Mouse (Mus musculus) neural tube, embryonic 14.5 days (tissue): ENCODE results near the gene Lats1. TPM values are rescaled to one million over a fixed set of nuclear protein-coding genes. Genes with fewer than 3 reads are reported as not detected.
A peak's percentile ranks its signal among the peaks of the same experiment; 100 is the strongest.

Experiments
- ATAC-seq: fragments of 200-750 bp; cut with Nextera tagmentation; 2 replicates; pipeline ENCODE4 v1.8.0; 2017; ENCODE audit warnings: low read depth, mild to moderate bottlenecking, moderate TSS enrichment, moderate library complexity
- H3K27ac ChIP-seq: fragments of 300-500 bp; sonication (generic); 2 replicates; pipeline ENCODE4 v1.5.1; 2014; ENCODE audit warnings: low read depth, mild to moderate bottlenecking, control low read depth, low read length, moderate library complexity, mixed read lengths
- H3K27me3 ChIP-seq: fragments of 300-500 bp; sonication (generic); 2 replicates; pipeline ENCODE4 v1.6.1; 2014; ENCODE audit warnings: low read length; ENCODE audit not compliant: control insufficient read depth, insufficient read depth
- H3K36me3 ChIP-seq: fragments of 300-500 bp; sonication (generic); 2 replicates; pipeline ENCODE4 v1.6.1; 2014; ENCODE audit warnings: low read length, mixed read lengths; ENCODE audit not compliant: control insufficient read depth, insufficient read depth
- H3K4me1 ChIP-seq: fragments of 300-500 bp; sonication (generic); 2 replicates; pipeline ENCODE4 v1.6.1; 2014; ENCODE audit warnings: low read length; ENCODE audit not compliant: control insufficient read depth, insufficient read depth
- H3K4me2 ChIP-seq: fragments of 300-500 bp; sonication (generic); 2 replicates; pipeline ENCODE4 v1.6.1; 2014; ENCODE audit warnings: mild to moderate bottlenecking, low read depth, low read length, control low read depth
- H3K4me3 ChIP-seq: fragments of 300-500 bp; sonication (generic); 2 replicates; pipeline ENCODE4 v1.5.1; 2014; ENCODE audit warnings: low read depth, low read length, control low read depth, mixed read lengths
- H3K9ac ChIP-seq: fragments of 300-500 bp; sonication (generic); replicated peaks from 2 replicates; pipeline ENCODE4 v1.6.1; 2014; ENCODE audit warnings: low read depth, mild to moderate bottlenecking, control low read depth, low read length, mixed read lengths
- H3K9me3 ChIP-seq: fragments of 300-500 bp; sonication (generic); 2 replicates; pipeline ENCODE4 v1.6.1; 2016; ENCODE audit warnings: low read length; ENCODE audit not compliant: control insufficient read depth
- WGBS: fragments of 180-500 bp; shearing (Covaris S2); extraction: QIAGEN DNeasy Blood & Tissue Kit; methylation state at CpG from one replicate; pipeline ENCODE4 v1.1.7; 2014; 5-methylcytosine and 5-hydroxymethylcytosine counted together
- polyA plus RNA-seq: library from polyadenylated mRNA; unstranded; fragments of >200 nt; fragmentation: Nextera tagmentation; extraction: Ambion mirVana; gene quantifications from 2 replicates; pipeline ENCODE4 v1.2.1, GENCODE M21; 2014

The Lats1 gene
- polyA plus RNA-seq: 17.5 and 19.5 TPM in 2 replicates

DNA sequence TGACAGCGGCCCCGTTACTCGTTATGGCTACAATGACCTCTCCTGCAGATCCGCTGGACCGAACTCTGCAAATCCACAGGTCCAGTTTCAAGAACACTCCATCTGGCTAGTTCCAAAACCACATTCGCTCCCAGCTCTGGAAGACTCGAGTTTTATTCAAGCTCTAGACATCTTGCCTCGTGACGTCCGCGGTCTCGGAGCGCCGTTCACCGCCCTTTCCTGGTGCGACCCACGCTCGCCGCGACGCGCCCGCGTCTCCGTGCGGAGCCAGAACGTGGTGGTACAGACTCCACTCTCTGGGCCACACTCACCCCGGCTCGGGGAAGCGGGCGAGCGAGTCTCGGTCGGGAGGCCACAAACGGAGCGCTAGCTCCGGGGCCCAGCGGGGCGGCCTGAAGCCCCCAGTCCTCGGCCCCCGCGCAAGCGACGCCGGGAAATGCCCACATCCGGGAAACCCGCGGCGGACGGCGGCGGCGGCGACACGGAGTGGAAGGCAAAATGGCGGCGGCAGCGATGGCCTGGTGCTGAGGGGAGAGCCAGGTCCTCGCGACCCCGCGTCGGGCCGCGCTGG lies at the start of gene Lats1, which contains the start of gene Pcmt1:
Gene Lats1, plus strand, starts transcription at position 484 of the 571 bp plus-strand sequence.
Gene Pcmt1, minus strand, starts transcription at position 406 of the 571 bp plus-strand sequence.
- ATAC-seq: peak; percentile 92
- H3K4me3 ChIP-seq: peak within 1 kb of the TSS; percentile 96
- under 1% methylated on average over 59 of the region's 65 CpGs for WGBS
- peaks cover 11% of the 10 kb centered on the region for H3K36me3 ChIP-seq
- no peaks in the 10 kb centered on the region for H3K9me3 ChIP-seq
- peak within 1 kb of the TSS; percentile 99 for H3K9ac ChIP-seq
- peaks cover 28% of the 10 kb centered on the region for H3K4me1 ChIP-seq
- peak within 1 kb of the TSS; percentile 91 for H3K4me2 ChIP-seq
- no peaks in the 10 kb centered on the region; the same call in 1 of the 2 replicates for H3K27me3 ChIP-seq
- H3K27ac ChIP-seq: peak within 1 kb of the TSS; percentile 95

DNA sequence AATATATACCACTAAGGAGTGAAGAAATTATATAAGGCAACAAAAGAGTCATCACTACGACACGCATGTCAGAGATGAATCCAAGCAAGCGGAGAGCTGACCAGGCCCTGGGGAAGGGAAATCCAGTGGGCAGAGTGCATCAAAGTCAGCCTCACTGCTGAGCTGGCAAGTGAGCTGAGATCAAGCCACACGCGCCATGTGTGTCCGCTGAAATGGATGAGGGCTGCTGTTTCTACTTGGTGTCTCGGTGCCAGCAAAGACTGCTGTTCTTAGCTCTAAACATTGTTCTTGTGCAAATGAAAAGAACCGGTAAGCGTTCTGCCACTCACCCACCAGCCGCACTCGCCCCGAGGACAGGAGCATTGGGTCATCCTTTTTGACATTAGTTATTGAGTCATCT lies 40.6 kb upstream of the Lats1 start:
- Histone ChIP-seq H3K27ac (no peak overlapping the region), H3K9ac (no peak overlapping the region), H3K27me3 (no peaks in the 10 kb centered on the region), H3K4me3 (no peak overlapping the region), H3K36me3 (peaks cover 44% of the 10 kb centered on the region), H3K4me1 (no peaks in the 10 kb centered on the region), H3K4me2 (no peak overlapping the region), H3K9me3 (no peaks in the 10 kb centered on the region)
- ATAC-seq: no peak
- 97% methylated on average over 12 of the region's 12 CpGs for WGBS

DNA sequence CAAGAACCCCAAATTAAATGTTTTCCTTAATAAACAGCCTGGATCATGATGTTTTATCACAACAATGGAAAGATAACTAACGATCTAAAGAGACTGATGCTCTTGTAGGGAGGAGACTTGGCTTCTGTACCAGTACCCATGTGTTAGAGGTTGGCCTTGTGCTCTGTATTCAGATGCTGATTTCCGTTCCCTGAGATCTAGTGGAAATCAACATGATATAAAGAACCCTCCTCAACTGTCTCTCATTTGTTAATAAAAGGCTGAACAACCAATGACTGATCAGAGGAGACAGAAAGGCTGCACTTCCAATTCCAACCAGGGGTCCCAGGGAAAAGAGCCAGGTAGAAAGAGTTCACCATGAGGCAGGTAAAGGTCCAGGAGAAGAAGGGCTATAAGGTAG lies 35.1 kb upstream of the Lats1 start:
- WGBS: 87% methylated on average over 2 of the region's 2 CpGs
- no peak overlapping the region for H3K4me2 ChIP-seq
- no peak overlapping the region for H3K27ac ChIP-seq
- H3K36me3 ChIP-seq: peaks cover 40% of the 10 kb centered on the region
- no peaks in the 10 kb centered on the region for H3K9me3 ChIP-seq
- no peaks in the 10 kb centered on the region for H3K4me1 ChIP-seq
- no peak overlapping the region for H3K9ac ChIP-seq
- ATAC-seq: no peak
- no peak overlapping the region for H3K4me3 ChIP-seq
- H3K27me3 ChIP-seq: no peaks in the 10 kb centered on the region

DNA sequence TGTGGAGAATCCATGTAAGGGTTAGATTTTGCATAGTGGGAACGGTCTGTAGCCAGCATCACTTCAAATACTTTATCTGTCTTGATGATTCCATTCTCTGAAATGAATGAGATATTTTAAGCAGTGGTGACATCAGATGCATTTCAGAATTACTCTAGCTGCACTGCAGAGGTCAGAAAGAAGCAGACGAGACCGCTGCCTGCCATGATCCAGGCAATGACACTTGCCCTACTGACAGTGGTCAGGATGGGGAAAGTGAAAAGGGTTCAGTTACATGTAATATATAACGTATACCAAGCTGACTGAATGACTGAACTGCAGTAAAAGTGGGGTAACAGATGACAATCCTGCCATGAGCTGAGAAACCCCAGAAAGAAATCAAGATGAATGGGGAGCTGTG lies 32.0 kb upstream of the Lats1 start:
- H3K4me1 ChIP-seq: no peaks in the 10 kb centered on the region
- H3K27ac ChIP-seq: no peak overlapping the region
- WGBS: 94% methylated on average over 4 of the region's 4 CpGs
- no peak for ATAC-seq
- no peak overlapping the region for H3K4me2 ChIP-seq
- H3K27me3 ChIP-seq: no peaks in the 10 kb centered on the region
- H3K9me3 ChIP-seq: no peaks in the 10 kb centered on the region
- no peak overlapping the region for H3K4me3 ChIP-seq
- no peak overlapping the region for H3K9ac ChIP-seq
- H3K36me3 ChIP-seq: peaks cover 33% of the 10 kb centered on the region

DNA sequence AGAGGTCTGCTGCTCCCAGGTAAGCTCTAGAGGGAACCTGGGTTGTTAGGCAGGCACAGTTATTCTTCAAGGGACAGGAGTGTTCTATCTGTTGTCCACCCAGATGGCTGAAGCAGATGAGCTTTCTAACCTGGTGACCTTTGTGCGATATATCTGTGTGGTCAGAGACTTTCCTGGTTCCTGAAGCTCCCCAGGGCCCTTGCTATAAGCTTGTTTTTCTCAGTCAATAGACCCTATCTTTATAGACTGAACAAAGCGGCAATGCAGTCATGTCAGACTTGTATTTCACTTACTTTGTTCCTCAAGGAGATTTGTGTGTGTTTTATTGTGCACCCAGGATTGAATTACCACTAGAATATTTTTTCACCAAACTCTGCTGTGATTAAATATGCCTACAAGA lies 30.0 kb upstream of the Lats1 start:
- ATAC-seq: no peak
- Histone ChIP-seq H3K36me3 (peaks cover 25% of the 10 kb centered on the region), H3K4me1 (no peaks in the 10 kb centered on the region), H3K9ac (no peak overlapping the region), H3K27me3 (no peaks in the 10 kb centered on the region), H3K27ac (no peak overlapping the region), H3K9me3 (no peaks in the 10 kb centered on the region), H3K4me2 (no peak overlapping the region), H3K4me3 (no peak overlapping the region)
- WGBS: 91% methylated on average over 2 of the region's 2 CpGs

DNA sequence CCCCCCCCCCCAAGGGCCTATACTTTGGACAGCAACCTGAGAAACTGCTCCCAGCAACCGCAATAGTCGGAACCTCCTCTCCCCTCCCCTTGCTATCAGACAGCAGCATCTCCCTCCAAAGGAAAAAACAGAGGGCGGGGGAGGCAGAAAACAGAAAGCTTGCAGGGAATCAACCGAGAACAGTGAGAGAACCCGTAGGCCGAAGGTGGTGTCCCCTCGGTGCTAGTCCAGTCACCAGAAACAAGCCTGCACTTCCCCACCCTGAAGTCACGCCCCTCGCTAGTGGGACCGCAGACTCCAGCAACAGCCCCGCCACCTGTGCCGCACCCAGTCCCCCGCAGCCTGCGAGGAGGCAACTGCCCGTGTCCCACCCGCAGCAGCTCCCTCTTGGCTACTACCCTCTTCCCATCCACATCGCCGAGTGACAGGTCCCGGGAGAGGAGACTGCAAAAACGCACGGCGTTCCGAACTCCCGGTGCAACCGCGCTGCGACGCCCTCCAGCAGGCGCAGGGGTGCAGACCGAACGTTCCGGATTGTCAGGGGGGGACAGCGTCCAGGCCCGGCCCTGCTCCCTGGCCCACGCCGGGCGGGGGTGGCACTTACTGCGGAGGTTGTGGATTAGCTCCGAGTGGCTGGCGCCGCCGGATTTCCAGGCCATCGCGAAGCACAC lies 18.4 kb upstream of the Lats1 start:
- Histone ChIP-seq H3K4me3 (peak overlapping the region; percentile 94), H3K27ac (peak overlapping the region; percentile 92), H3K9me3 (no peaks in the 10 kb centered on the region), H3K27me3 (no peaks in the 10 kb centered on the region), H3K9ac (peak overlapping the region; percentile 84), H3K36me3 (no peaks in the 10 kb centered on the region), H3K4me1 (peaks cover 10% of the 10 kb centered on the region; the same call in 1 of the 2 replicates), H3K4me2 (peak overlapping the region; percentile 88)
- WGBS: under 1% methylated on average over 44 of the region's 44 CpGs
- peak; percentile 81 for ATAC-seq

DNA sequence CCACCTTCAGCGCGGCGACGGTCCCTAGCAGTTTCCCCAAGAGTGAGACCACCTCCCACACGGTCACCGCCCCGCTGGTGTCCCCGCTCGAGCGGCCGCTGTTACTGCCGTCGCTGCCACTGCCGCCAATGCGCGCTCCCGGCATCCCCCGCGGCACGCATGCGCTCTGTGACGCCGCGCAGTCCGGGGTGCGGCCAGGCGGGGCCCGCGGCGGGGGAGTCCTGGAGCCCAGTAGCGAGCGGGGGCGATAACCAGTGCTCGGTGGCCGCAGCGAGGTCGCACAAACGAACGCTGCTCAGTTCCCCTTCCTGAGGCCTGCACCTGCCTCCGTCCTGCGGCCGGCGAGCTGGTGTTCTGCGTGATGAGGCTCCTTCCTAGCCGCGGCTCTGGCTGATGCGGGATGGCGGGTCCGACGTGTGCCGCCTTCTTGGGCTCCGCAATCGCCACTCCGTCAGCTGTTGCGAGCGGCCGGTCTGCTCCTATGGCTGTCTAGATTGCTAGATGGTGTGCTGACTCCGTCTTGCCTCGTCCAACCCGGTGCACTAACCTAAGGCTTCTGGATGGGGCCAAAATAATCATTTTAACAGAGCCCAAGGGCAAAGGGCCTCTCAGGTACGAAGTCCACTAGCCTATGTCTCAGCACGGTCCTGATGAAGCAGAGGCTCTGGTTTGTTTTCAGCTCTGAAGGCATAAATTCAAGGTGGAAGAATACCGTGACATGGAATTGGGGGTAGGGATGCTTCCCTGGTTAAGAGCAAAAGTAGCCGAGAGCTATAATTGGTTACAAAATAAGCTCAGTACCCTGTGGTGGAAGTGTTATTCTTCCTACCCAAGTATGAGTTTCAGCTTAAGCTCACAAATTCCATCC lies 17.6 kb upstream of the Lats1 start:
- peak overlapping the region; percentile 92 for H3K27ac ChIP-seq
- H3K4me3 ChIP-seq: peak overlapping the region; percentile 94
- under 1% methylated on average over 57 of the region's 64 CpGs for WGBS
- peaks cover 15% of the 10 kb centered on the region for H3K4me1 ChIP-seq
- no peaks in the 10 kb centered on the region for H3K36me3 ChIP-seq
- no peaks in the 10 kb centered on the region for H3K27me3 ChIP-seq
- H3K9ac ChIP-seq: peak overlapping the region; percentile 84
- ATAC-seq: peak; percentile 93
- H3K4me2 ChIP-seq: peak overlapping the region; percentile 88
- no peaks in the 10 kb centered on the region for H3K9me3 ChIP-seq

DNA sequence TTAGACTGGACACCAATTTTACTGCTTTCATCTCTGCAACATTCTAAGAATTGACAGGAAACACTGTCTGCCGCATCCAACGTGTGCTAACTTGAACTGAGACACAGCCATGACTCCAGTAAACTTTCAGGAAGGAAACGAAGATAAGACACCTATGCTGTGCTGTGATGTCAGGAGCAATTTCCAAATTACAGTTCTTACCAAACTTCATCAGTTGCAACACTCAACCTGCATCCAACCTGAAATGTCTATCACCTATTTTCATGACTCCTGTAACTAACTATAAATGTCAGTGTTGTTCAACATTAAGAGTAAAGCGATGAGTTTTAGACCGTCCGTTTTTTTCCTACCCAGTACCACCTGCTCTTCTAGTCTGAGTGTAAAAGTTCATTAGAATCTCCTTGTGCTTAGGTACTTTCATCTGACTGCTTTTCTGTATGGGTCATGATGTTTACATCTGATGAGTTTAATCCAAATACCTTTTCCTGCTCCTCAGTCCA lies 16.9 kb upstream of the Lats1 start:
- no peak for ATAC-seq
- Histone ChIP-seq H3K27me3 (no peaks in the 10 kb centered on the region), H3K9me3 (no peaks in the 10 kb centered on the region), H3K4me2 (peak overlapping the region; percentile 88), H3K4me3 (peak overlapping the region; percentile 94), H3K36me3 (no peaks in the 10 kb centered on the region), H3K9ac (peak overlapping the region; percentile 84; the same call in 1 of the 2 replicates), H3K27ac (peak overlapping the region; percentile 92), H3K4me1 (peaks cover 15% of the 10 kb centered on the region)
- WGBS: 73% methylated on average over 6 of the region's 6 CpGs
